Mouse (Mus musculus): Measurements from ENCODE around the gene Cacna1i.

Cacna1i gene

GRCm38 (mm10) chr15:80327743-80328540 is 40.9 kb downstream of the Cacna1i start:
- no peak for DNase-seq (ENCODE audit: low read depth in 2 of 2, low spot score in 2 of 2)

- no peak for DNase-seq (ENCODE audit: low read depth in 2 of 2, low spot score in 2 of 2)
Measured at GRCm38 (mm10) chr15:80330276-80330675, 43.2 kb downstream of the Cacna1i start.

- DNase-seq (ENCODE audit: low read depth in 2 of 2, low spot score in 2 of 2) = no peak
Measured at GRCm38 (mm10) chr15:80334766-80335165, 47.7 kb downstream of the Cacna1i start.

DNA sequence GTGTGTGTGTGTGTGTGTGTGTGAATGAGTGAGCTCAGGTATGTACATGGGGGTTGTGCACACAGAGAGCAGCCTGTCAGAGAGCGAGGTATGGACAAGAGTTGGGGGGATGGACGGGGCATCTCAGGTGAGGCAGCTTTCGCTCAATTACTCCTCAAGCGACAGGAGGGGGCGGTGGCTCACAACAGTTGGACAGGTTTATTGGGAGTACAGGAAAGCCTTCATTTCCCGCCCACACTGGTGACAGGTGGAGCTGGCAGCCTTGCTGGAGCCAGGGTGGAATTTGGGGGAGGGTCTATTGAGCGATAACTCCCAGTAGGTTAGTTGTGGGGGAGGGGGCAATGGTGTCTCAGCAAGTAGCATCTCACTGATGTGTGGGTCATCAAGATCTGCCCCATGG is 48.2 kb downstream of the Cacna1i start:
- DNase-seq (ENCODE audit: low read depth in 2 of 2, low spot score in 2 of 2) = no peak

DNA sequence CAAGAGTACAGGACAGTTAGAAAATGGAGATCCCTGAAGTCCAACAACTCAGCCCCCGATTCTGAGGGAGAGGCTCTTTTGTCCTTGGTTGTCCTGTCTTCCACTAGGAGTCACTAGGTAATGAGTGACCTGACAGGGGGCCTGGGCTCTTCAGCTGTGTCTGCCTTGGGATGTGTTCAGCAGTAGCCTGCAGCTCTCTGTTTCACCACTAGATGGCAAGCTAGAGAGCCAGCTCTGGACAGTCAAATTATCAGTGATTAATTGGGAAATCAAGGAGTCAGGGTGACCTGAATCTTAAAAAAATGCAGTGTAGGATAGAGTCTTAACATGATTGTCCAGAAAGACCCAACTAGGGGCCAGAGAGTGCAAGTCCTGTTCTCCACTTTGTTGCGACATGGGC is 53.3 kb downstream of the Cacna1i start:
- peak; percentile 31 to 44 for DNase-seq (ENCODE audit: low read depth in 2 of 2, low spot score in 2 of 2)

- DNase-seq (ENCODE audit: low read depth in 2 of 2, low spot score in 2 of 2) = no peak
Measured at GRCm38 (mm10) chr15:80342394-80342793, 55.4 kb downstream of the Cacna1i start.

- DNase-seq (ENCODE audit: low read depth in 2 of 2, low spot score in 2 of 2) = no peak
Measured at GRCm38 (mm10) chr15:80343031-80343430, 56.0 kb downstream of the Cacna1i start.

- DNase-seq (ENCODE audit: low read depth in 2 of 2, low spot score in 2 of 2) = no peak
Measured at GRCm38 (mm10) chr15:80343731-80344130, 56.7 kb downstream of the Cacna1i start.

GRCm38 (mm10) chr15:80346510-80346909 is 59.5 kb downstream of the Cacna1i start:
- DNase-seq (ENCODE audit: low read depth in 2 of 2, low spot score in 2 of 2) = no peak

DNA sequence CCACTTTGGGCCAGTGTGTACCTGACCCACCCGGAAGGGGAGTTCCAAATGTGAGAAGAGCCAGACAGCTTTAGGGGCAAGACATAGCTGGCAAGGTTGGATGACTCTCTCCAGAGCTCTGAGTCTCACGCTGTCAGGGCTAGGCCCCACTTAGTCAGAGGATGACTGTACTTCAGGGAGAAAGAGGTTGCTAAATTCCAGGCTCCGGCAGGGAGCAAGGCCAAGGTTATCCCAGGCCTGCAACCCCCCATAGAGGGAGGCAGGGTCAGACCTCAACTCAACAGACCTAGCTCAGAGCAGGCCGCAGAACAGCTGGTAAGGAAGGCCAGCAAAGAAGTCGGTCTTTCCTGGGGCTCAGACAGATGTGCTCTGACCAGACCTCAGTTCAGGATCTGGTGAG is 63.4 kb downstream of the Cacna1i start:
- no peak for DNase-seq (ENCODE audit: low read depth in 2 of 2, low spot score in 2 of 2)

DNA sequence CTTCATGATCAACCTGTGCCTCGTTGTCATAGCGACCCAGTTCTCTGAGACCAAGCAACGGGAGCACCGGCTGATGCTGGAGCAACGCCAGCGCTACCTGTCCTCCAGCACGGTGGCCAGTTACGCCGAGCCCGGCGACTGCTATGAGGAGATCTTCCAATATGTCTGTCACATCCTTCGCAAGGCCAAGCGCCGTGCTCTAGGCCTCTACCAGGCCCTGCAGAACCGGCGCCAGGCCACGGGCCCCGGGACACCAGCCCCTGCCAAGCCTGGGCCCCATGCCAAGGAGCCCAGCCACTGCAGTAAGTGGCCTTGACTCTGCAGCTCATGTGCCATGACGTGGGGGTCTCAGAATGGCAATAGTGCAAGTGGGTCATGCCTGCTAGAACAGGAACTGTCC is 71.8 kb downstream of the Cacna1i start:
- no peak for DNase-seq (ENCODE audit: low read depth in 2 of 2, low spot score in 2 of 2)

DNA sequence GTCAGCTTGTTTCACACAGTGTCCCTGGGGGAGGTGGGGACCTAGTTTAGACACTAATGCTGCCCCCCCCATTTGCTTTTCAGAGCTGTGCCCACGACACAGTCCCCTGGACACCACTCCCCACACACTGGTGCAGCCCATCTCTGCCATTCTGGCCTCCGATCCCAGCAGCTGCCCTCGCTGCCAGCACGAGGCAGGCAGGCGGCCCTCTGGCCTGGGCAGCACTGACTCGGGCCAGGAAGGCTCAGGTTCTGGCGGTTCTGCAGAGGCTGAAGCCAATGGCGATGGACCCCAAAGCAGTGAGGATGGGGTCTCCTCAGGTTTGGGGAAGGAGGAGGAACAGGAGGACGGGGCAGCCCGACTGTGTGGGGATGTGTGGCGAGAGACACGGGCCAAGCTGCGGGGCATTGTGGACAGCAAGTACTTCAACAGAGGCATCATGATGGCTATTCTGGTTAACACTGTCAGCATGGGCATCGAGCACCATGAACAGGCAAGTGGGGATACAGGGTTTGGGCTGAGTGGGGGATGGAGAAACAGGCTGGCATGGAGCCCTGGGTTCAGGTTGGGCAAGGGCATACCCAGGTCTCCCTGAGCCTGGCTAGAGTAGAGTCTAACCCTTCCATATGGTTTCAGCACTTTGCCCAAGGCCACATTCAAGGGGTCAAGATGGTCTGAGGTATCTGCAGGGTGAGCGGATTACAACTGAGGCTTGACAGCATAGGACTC is 74.9 kb downstream of the Cacna1i start:
- no peak for DNase-seq (ENCODE audit: low read depth in 2 of 2, low spot score in 2 of 2)

- DNase-seq (ENCODE audit: low read depth in 2 of 2, low spot score in 2 of 2) = no peak
Measured at GRCm38 (mm10) chr15:80362509-80363172, 75.6 kb downstream of the Cacna1i start.

GRCm38 (mm10) chr15:80363821-80364715 is 77.0 kb downstream of the Cacna1i start:
- DNase-seq (ENCODE audit: low read depth in 2 of 2, low spot score in 2 of 2) = no peak

DNA sequence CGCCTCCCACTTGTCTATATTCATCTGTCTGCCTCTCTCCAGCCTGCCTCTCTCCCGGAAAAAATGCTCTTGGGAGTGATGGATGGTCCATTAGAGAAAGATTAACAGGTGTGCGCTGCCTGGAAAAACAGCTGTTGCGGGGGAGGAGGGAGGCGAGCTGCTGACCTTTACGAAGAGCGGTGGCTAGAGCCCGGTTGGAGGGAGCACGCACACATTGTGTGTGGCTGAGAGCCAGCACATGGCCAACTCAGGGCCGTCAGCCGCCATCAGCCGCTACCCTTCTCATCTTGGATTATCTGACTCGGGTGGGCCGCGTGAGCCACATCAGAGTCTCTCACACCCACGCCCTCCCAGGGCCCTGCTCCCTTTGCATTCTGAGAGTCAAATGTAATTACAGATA is 79.9 kb downstream of the Cacna1i start:
- no peak for DNase-seq (ENCODE audit: low read depth in 2 of 2, low spot score in 2 of 2)

DNA sequence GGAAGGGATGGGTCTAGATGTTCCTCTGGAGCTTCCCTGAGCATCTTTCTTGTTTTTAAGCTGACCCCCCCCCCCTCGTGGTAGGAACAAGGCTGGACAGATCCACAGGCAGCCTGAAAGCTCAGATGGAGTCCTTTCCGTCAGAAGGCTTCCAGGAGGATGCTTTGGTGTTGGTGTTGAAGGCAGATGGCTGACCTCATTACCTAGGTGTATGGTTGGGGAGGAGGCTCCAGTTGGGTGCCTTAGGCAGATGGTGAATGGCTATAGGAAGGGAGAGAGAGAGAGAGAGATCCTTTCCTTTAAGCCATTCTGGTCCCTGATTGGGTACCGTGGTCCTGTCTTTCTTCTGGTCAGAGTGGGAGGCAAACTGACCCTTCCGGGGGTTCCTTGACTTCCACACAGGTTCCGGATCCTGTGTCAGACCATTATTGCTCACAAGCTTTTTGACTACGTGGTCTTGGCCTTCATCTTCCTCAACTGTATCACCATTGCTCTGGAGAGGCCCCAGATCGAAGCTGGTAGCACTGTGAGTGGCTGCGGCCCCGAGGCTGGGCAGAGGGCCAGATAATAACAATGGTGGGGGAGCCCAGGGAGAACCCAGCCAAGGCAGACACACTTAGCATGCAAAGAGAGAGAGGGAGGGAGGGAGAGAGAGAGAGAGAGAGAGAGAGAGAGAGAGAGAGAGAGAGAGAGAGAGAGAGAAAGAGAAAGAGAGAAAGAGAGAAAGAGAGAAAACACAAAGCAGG is 86.4 kb downstream of the Cacna1i start:
- no peak for DNase-seq (ENCODE audit: low read depth in 2 of 2, low spot score in 2 of 2)

DNA sequence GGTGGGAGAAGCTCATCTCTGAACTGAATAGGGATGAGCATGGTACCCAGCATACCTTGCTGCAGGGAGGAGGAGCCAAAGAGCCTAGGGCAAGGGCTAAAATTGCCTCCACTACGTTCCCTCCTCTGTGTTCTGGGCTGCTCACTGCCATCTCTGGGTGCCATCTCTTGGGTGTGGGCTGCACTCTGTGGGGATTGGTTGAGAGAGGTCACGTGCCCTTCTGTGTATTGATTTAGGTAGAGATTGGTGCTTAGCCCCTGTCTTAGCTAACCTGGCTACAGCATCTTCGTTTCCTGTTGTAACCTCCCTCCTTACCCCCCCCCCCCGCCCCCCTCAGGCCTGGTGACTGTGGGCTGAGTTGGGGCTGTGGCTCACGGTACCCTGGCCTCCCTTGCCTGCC is 87.8 kb downstream of the Cacna1i start:
- no peak for DNase-seq (ENCODE audit: low read depth in 2 of 2, low spot score in 2 of 2)

GRCm38 (mm10) chr15:80387185-80387584 is 100.1 kb downstream of the Cacna1i start:
- no peak for DNase-seq (ENCODE audit: low read depth in 2 of 2, low spot score in 2 of 2)

DNA sequence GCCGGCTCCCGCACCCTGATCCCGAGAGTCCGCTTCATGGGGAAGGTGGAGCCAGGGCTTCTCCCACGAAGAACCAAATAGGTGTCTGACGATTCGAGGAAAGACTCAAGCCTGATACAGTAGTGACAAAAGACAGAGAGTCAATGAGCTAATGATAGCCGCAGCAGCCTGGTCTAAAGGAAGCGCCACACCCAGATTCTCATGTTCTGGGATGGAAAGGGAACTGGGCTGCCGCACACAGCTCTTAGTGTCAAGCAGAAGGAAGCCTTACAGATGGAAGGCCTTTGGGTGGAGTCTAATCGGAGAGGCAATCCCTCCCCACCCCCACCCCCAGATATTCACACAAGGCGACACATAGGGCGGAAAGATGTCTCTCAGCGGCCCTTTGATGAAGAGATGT is 104.8 kb downstream of the Cacna1i start:
- DNase-seq (ENCODE audit: low read depth in 2 of 2, low spot score in 2 of 2) = no peak

DNA sequence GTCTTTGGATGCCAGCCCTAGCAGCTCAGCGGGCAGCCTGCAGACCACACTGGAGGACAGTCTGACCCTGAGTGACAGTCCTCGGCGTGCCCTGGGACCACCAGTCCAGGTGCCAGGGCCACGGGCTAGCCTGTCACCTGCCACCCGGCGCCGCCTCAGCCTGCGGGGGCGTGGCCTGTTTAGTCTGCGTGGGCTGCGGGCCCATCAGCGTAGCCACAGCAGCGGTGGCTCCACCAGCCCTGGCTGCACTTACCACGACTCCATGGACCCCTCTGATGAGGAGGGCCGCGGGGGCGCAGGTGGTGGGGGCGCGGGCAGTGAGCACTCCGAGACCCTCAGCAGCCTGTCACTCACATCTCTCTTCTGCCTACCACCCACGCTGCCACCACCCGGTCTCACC is 108.0 kb downstream of the Cacna1i start:
- DNase-seq (ENCODE audit: low read depth in 2 of 2, low spot score in 2 of 2) = no peak
